Mouse (Mus musculus) spleen, adult 2 months (tissue): ENCODE measurements around the gene Tmprss6.

Source experiments
- CTCF ChIP-seq: fragments of 200-500 bp; IDR thresholded peaks from 2 replicates; pipeline ENCODE4 v1.5.1; 2011; ENCODE audit warnings: mild to moderate bottlenecking, inconsistent platforms; ENCODE audit not compliant: insufficient read depth, insufficient read length, insufficient replicate concordance; ENCODE audit errors: extremely low read depth
- POLR2A ChIP-seq: fragments of 200-500 bp; IDR thresholded peaks from 2 replicates; pipeline ENCODE4 v1.6.1; 2011; ENCODE audit warnings: low read depth, low read length, inconsistent platforms

DNA sequence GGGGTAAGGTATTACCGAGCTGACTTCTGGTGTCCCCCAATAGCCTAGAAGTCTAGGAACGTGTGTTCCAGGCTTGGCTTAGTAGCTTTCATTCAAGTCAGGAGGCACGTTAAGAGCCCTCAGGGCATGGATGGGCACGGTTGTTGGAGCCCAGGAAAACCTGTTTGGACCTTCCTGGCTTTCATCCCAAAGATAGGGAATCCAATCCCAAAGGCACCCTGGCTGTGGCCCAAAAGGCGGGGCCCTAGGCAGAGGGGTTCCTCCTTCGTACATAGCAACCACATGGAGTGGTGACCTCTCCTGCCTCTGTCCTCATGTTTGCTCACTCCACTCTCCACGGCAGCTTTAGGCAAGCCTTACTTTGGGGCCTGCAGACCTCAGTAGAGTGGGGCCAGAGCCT is 66.0 kb downstream of the Tmprss6 start:
- no peak for TF ChIP-seq CTCF
- TF ChIP-seq POLR2A: no peak
